Mouse (Mus musculus) liver, adult 2 months (tissue): ENCODE data around the gene Prkca.

Source experiments
- CTCF ChIP-seq: fragments of 200-500 bp; IDR thresholded peaks from 2 replicates; pipeline ENCODE4 v1.5.1; 2011; ENCODE audit warnings: low read depth, low read length, control low read depth
- POLR2A ChIP-seq: fragments of 200-500 bp; IDR thresholded peaks from 2 replicates; pipeline ENCODE4 v1.6.1; 2011; ENCODE audit warnings: low read length, control low read depth; ENCODE audit not compliant: insufficient read depth; ENCODE audit errors: extremely low read depth

DNA sequence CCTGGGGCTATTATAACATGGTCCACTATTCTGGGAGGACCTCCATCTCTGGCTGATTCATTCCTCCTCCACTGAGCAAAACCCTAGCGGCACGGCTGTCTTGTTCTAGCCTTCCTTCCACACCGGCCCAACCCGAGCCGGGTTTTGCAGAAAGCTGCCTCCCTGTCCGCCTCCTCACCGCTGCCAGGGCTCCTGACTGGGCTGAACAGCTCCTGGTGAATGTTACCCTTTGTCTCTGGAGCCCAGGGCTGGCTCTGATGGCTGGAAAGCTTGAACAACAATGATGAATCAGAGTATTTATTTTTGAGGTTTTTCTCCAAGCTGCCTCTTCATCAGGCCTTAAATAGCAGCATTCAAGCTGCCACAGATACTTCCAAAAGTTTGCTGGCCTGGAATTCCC is 193.3 kb downstream of the Prkca start:
- TF ChIP-seq POLR2A (no peak), CTCF (no peak)
